Mouse (Mus musculus) urinary bladder, postnatal 4 days (tissue): ENCODE measurements around the gene Cct4.

Experiments
- DNase-seq, 2 experiments: peaks; one replicate each; pipeline ENCODE4 v3.0.0; 2021 to 2022; ENCODE audit warnings: low spot score in 2 of 2

Gene Cct4

GRCm38 (mm10) chr11:23029399-23029798 lies 39.1 kb downstream of the Cct4 start:
- no peak for DNase-seq

GRCm38 (mm10) chr11:23047252-23047651 lies 56.9 kb downstream of the Cct4 start:
- no peak for DNase-seq

DNA sequence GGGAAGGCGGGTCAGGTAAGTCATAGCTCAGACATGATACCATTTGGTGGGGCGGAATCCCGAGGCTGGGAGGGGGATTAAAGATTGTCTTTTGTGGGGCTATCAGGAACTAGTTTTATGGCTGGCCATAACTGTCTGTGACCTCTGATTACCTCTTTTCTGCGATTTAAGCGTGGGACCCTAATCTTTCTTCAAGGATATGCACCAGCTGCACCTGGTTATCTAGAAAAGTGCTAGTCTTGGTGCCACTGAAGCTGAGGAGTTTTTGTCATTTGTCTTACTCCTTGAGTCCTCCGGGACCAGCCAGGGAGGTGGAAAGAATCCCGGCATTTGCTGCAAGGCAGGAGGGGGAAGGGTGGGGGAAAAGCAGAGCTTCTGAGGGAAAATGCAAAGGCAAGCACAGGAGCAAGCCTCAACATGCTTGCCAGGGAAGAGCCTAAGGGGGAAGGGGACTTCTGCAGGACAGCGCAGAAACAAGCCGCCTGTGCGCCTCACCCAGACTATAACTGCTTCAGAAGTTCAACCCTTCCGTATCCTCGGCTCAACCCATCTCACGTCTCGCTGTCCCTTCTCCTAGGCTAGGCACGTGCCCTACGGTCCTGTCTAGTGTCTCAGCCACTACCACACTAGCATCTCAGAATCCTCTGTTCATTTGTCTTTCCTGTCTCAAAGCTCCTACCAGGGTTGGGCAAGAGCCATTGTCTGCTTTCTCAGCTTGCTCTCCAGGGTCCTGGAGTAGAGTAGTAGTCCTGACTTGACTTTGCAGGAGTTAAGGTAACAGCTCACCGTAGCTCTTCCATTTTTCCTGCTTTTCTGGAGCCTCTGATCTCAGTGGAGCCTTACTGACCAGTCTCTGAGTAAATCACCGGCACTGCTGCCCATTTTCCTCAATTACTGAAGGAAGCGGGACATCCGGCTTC lies 57.6 kb downstream of the Cct4 start:
- DNase-seq, result no peak

DNA sequence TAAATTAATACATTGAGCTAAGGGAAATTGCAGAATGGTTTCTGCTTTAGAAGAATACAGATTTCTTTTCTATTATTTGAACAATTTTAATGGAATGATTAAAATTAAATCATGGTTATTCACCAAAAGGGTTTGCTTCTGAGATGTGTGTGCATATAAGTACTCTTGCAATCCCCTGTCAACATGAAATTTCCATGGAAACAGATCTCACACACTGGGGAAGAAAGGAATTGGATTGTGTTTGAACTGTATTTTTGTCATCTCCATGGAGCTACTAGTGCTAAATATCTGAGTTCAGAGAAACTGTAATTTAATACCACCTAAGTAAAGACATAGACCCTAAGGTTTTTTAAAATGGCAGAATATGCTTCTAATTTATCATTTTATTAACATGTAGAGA lies 59.3 kb downstream of the Cct4 start:
- no peak for DNase-seq

GRCm38 (mm10) chr11:23052353-23052752 lies 62.0 kb downstream of the Cct4 start:
- no peak for DNase-seq
